Mouse (Mus musculus) brown adipose tissue, adult 24 weeks (tissue): ENCODE data around the gene Fam117b. TPM values are rescaled to one million over a fixed set of nuclear protein-coding genes. Genes with fewer than 3 reads are reported as not detected.

Experiments used
- H3K27ac ChIP-seq: fragments of 200-500 bp; replicated peaks from 2 replicates; pipeline ENCODE4 v1.5.1; 2012; ENCODE audit warnings: low read depth, mild to moderate bottlenecking, low read length
- H3K4me1 ChIP-seq: fragments of 200-500 bp; 2 replicates; pipeline ENCODE4 v1.6.1; 2012; ENCODE audit warnings: low read length, mixed read lengths; ENCODE audit not compliant: control insufficient read depth, insufficient read depth, insufficient read length
- H3K4me3 ChIP-seq: fragments of 200-500 bp; 2 replicates; pipeline ENCODE4 v1.5.1; 2012; ENCODE audit warnings: low read depth, mild to moderate bottlenecking, low read length, moderate library complexity; ENCODE audit not compliant: insufficient read depth
- polyA plus RNA-seq: library from polyadenylated mRNA; stranded (reverse); fragments of >200 nt; gene quantifications from 2 replicates; pipeline ENCODE4 v1.2.4, GENCODE M21; 2012; ENCODE audit not compliant: missing spikeins, insufficient read depth, insufficient read length

Gene Fam117b
- polyA plus RNA-seq, 1 experiment: 5.0 TPM

DNA sequence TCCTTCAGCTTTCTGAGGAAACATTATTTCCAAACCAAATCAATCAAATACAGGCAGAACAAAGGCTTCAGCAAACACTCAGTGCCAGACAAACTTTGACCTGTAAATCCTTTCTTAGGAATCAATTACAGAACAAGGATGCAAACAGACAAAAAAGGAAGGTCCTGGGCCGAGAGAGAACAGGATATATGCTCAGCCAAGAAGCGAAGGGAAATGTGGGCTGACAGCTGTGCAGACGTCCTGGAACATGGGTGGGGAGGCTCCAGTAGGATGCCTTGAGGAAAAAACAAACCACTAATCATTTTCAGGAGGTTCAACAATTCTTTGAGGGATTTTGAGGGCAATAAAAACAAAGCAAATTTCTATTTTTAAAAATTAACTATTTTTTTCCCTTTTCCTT lies 10.2 kb upstream of the Fam117b start:
- Histone ChIP-seq H3K27ac (peak overlapping the region; percentile 91), H3K4me3 (no peak overlapping the region), H3K4me1 (peaks cover 18% of the 10 kb centered on the region)

DNA sequence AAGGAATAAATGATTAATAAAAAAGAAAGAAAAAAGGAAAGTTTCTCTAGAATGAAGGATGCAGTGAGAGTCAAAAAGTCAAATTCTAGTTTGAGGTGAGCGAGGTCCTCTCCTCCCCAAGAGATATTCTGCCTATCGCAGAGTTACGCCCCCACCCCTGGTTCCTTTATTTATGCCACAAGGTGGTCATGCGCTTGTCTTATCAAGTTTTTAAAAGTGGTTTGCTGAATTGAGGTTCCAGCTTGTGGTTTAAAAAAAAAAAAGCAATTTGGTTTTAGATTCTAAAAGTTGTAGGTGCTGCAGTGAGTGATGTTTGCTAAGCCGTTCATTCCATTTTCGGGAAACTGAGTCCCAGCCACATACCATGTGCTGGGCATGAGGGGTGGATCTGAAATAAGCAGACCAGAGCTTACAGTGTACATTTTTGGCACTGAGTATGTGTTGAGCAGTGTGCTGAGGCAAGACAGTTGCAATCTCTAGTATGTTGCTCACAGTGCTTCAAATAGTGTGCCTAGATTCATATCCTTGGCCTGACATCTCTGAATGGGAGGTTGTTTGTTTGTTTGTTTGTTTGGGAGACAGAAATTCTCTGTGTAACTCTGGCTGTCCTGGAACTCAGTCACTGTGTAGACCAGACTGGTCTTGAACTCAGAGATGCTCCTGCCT lies 8.0 kb upstream of the Fam117b start:
- no peak overlapping the region for H3K4me3 ChIP-seq
- H3K4me1 ChIP-seq: peaks cover 18% of the 10 kb centered on the region
- H3K27ac ChIP-seq: no peak overlapping the region

DNA sequence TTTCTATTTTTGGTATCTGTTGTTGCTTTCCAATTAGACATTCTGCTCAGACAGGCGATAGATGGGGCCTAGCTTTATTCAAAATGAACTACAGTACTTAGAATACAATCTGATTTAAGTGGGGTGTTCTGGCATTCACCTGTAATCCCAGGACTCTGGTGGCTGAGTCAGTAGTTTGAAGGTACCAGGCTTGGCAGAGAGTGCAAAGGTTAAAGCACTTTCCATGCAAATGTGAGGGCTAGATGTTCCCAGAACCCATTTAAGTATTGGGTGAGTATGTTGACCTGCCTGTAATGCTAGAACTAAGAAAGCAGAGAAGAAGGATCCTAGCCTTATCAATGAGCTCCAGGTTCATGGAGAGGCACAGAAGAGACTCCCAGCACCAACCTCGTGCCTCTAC lies 6.9 kb upstream of the Fam117b start:
- H3K27ac ChIP-seq: no peak overlapping the region
- no peak overlapping the region for H3K4me3 ChIP-seq
- H3K4me1 ChIP-seq: peaks cover 18% of the 10 kb centered on the region

DNA sequence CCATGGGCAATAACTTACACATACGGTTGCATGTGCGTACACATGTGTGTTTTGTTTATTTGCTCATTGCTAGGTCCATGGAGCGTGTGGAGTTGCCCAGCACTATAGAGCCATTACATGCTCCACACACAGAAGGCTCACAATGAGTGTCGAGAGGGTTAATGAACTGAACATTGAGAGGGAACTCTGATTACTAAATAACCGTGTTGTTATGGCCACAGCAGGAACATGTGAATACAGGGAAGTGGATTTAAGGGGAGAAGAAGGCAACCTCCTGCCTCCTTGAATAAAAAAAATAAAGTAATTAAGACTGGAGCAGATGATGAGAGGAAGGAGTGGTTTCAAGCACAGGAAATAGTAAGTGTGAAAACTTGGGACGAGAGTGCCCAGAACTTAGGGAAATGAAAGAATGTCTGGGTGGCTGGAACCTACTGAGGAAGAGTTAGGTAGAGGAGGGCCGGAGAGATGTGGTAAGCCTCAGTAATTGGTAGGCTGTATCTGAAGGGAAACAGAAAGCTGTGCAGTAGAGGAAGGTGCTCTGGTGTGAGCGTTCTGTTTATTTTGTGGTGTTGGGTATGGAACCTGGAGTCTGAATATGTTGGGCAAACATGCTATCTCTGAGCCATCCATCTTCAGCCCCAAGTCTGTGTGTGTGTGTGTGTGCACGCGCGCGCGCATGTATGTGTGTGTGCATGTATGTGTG lies 5.8 kb upstream of the Fam117b start:
- H3K4me3 ChIP-seq: no peak overlapping the region
- peaks cover 13% of the 10 kb centered on the region for H3K4me1 ChIP-seq
- no peak overlapping the region for H3K27ac ChIP-seq

- Histone ChIP-seq H3K4me3 (no peak overlapping the region), H3K27ac (no peak overlapping the region), H3K4me1 (peaks cover 11% of the 10 kb centered on the region)
These were observed 5.1 kb upstream of the Fam117b start for GRCm38 (mm10) chr1:59907700-59908099.

GRCm38 (mm10) chr1:59910941-59911340 lies 1.9 kb upstream of the Fam117b start:
- H3K27ac ChIP-seq: no peak overlapping the region
- H3K4me3 ChIP-seq: no peak overlapping the region
- H3K4me1 ChIP-seq: peaks cover 12% of the 10 kb centered on the region

- H3K27ac ChIP-seq: peak overlapping the region; percentile 77
- H3K4me3 ChIP-seq: peak overlapping the region; percentile 93
- H3K4me1 ChIP-seq: peaks cover 7% of the 10 kb centered on the region; the same call in 1 of the 2 replicates
These were observed 526 bp downstream of the Fam117b start for GRCm38 (mm10) chr1:59913195-59913868.

DNA sequence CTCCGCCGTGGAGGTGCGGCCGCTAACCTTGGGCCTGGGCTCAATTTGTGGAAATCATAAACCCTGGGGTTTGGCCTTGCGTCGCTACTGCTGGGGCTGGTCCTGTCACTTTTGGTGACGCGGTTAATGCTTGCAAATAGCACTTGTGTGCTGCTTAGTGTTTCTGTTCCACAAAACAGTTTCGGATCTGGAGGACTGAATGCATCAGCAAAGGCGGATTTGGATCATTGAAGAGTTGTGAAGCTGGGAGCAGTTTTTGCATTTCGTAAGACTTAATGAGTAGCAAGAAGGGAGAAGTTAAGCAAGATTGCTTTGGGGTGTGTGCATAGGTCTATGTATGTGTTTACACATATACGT lies 1.0 kb downstream of the Fam117b start:
- peak overlapping the region; percentile 93 for H3K4me3 ChIP-seq
- peaks cover 7% of the 10 kb centered on the region; the same call in 1 of the 2 replicates for H3K4me1 ChIP-seq
- H3K27ac ChIP-seq: 0 out of 2 replicates have a peak overlapping the region, but pooled peaks have one; percentile 48

- H3K27ac ChIP-seq: no peak overlapping the region
- peaks cover 7% of the 10 kb centered on the region; the same call in 1 of the 2 replicates for H3K4me1 ChIP-seq
These were observed 2.0 kb downstream of the Fam117b start for GRCm38 (mm10) chr1:59914799-59915198.

GRCm38 (mm10) chr1:59915843-59916610 lies 3.2 kb downstream of the Fam117b start:
- Histone ChIP-seq H3K27ac (no peak overlapping the region; the same call in 1 of the 2 replicates), H3K4me3 (peak overlapping the region; percentile 16; the same call in 1 of the 2 replicates), H3K4me1 (peaks cover 7% of the 10 kb centered on the region; the same call in 1 of the 2 replicates)

More at GRCm38 (mm10) chr1:59914799-59915198, 2.0 kb downstream of the Fam117b start:
- peak overlapping the region; percentile 93 for H3K4me3 ChIP-seq

DNA sequence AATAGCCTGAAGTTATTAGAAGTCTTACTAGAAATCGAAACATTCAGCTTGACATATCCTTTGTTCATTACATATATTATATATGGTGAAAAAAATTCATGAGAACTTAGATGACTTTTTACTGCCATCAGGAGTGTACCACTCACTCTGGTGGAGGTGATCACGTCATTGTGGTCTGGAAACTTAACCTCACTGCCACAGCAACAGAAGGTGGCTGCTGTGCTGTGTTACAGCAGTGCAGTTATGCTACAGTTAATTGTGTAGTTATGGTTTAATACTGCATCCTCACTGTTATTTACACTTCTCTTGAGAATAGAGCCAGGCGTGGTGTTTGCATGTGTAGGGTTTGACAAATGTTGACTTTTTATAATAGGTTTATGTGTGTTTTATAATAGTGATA lies 4.6 kb downstream of the Fam117b start:
- Histone ChIP-seq H3K4me1 (peaks cover 7% of the 10 kb centered on the region; the same call in 1 of the 2 replicates), H3K27ac (no peak overlapping the region)

GRCm38 (mm10) chr1:59918075-59918474 lies 5.3 kb downstream of the Fam117b start:
- Histone ChIP-seq H3K4me1 (peaks cover 7% of the 10 kb centered on the region; the same call in 1 of the 2 replicates), H3K27ac (no peak overlapping the region), H3K4me3 (no peak overlapping the region)

More for the DNA sequence above, 4.6 kb downstream of the Fam117b start:
- no peak overlapping the region for H3K4me3 ChIP-seq

GRCm38 (mm10) chr1:59923201-59923600 lies 10.4 kb downstream of the Fam117b start:
- H3K4me1 ChIP-seq: peaks cover 9% of the 10 kb centered on the region
- peak overlapping the region; percentile 61 for H3K27ac ChIP-seq
- H3K4me3 ChIP-seq: no peak overlapping the region

DNA sequence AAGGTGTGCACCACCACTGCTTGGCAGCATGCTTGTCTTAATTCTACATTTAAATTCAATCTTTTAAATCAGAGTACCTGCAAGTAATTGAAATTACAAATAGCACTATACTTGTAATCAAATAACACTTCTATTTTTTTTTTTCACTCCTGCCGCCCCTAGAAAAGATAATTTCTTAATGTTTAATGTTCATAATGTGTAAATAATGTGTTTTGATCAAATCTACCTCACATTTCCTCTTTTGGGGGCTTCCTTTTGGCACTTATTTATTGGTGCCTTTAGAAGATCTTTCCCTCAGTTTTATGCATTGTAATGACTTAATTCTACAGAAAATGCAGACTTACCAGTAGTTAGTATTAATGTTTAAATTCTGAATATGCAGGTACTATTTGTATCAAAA lies 10.9 kb downstream of the Fam117b start:
- Histone ChIP-seq H3K4me3 (no peak overlapping the region), H3K27ac (peak overlapping the region; percentile 61; the same call in 1 of the 2 replicates), H3K4me1 (peaks cover 9% of the 10 kb centered on the region)

DNA sequence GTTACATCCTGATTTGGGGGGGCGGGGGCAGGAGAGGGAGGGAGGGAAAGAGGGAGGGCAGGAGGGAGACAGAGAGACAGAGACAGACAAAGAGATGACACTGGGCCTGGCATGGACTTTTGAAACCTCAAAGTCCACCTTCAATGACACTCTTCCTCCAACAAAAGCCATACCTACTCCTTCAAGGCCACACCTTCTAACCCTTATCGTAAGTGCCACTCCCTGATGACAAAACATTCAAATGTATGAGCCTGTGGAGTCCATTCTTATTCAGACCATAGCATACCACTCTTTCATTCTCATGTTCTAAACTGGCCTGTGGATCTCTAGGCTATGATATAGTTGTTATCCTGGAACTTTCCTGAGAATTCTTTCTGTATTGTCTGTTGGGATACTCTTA lies 11.6 kb downstream of the Fam117b start:
- H3K27ac ChIP-seq: no peak overlapping the region

More for the DNA sequence above, 11.6 kb downstream of the Fam117b start:
- Histone ChIP-seq H3K4me3 (no peak overlapping the region), H3K4me1 (peaks cover 9% of the 10 kb centered on the region)
